Mouse (Mus musculus) C3H10T1/2 (cell line): ENCODE data around the gene Klri2. TPM values are rescaled to one million over a fixed set of nuclear protein-coding genes. Genes with fewer than 3 reads are reported as not detected.

Experiments used
- polyA plus RNA-seq, 2 experiments: library from polyadenylated mRNA; unstranded; fragments of >200 nt; fragmentation: generic; extraction: Trizol; gene quantifications; one replicate each; pipeline ENCODE4 v1.2.1; 2012; ENCODE audit warnings: missing spikeins in 2 of 2

The Klri2 gene
- polyA plus RNA-seq, result not detected

GRCm38 (mm10) chr6:129740069-129740721 is at the start of gene Klri2:
TSS of gene Klri2 (minus strand) at chr6:129740484.

GRCm38 (mm10) chr6:129784170-129784569 is 43.9 kb upstream of the Klri2 start, which contains the start of gene Gm156:
TSS of gene Gm156 (minus strand) at chr6:129784270.

GRCm38 (mm10) chr6:129717032-129717431 is 23.3 kb downstream of the Klri2 start, which contains the start of gene Klri1:
TSS of gene Klri1 (minus strand) at chr6:129717132.

Other genes with a start within 250 kb of the Klri2 start
- gene Olr1, start 233.3 kb downstream of the Klri2 start, polyA plus RNA-seq, result not detected
- gene Tmem52b, start 227.9 kb downstream of the Klri2 start, polyA plus RNA-seq, result not detected
- gene Gabarapl1, start 207.3 kb downstream of the Klri2 start, polyA plus RNA-seq, result 100 to 1,000 TPM in 1 of 2 experiments, 10 to 100 TPM in 1; 28.5 to 108 TPM
- not detected for gene Klre1, start 162.6 kb downstream of the Klri2 start, polyA plus RNA-seq
- not detected for gene Klrd1, start 148.7 kb downstream of the Klri2 start, polyA plus RNA-seq
- gene Klrk1, start 116.6 kb downstream of the Klri2 start, polyA plus RNA-seq, result not detected
- not detected for gene Klrc3, start 97.1 kb downstream of the Klri2 start, polyA plus RNA-seq
- not detected for gene Klrc2, start 79.8 kb downstream of the Klri2 start, polyA plus RNA-seq
- gene Klrc1, start 61.5 kb downstream of the Klri2 start, polyA plus RNA-seq, result not detected
- not detected for gene Klri1, start 23.4 kb downstream of the Klri2 start, polyA plus RNA-seq
- not detected for gene Gm156, start 43.8 kb upstream of the Klri2 start, polyA plus RNA-seq
- gene Gm17631, start 122.2 kb upstream of the Klri2 start, polyA plus RNA-seq, result not detected
- gene Klra17, start 136.2 kb upstream of the Klri2 start, polyA plus RNA-seq, result under 1 TPM in 1 of 2 experiments, not detected in 1; 0.08 TPM
- not detected for gene Klra5, start 177.2 kb upstream of the Klri2 start, polyA plus RNA-seq